Mouse (Mus musculus): ENCODE measurements around the gene Gmpr2.

The Gmpr2 gene

GRCm38 (mm10) chr14:55726261-55726660 is 54.5 kb downstream of the Gmpr2 start:
- DNase-seq (ENCODE audit: low spot score): no peak

GRCm38 (mm10) chr14:55727889-55728685 is 56.3 kb downstream of the Gmpr2 start:
- no peak for DNase-seq (ENCODE audit: low spot score)

Measured in adipocyte (in vitro differentiated cells).